Mouse (Mus musculus) lung, postnatal 36 days (tissue): ENCODE measurements around the gene Nrxn2.

Source experiments
- DNase-seq: peaks from one replicate; pipeline ENCODE4 v3.0.0; 2022; ENCODE audit warnings: mixed read lengths

Nrxn2 gene

GRCm38 (mm10) chr19:6543518-6543917 is 125.0 kb downstream of the Nrxn2 start:
- DNase-seq, result no peak

DNA sequence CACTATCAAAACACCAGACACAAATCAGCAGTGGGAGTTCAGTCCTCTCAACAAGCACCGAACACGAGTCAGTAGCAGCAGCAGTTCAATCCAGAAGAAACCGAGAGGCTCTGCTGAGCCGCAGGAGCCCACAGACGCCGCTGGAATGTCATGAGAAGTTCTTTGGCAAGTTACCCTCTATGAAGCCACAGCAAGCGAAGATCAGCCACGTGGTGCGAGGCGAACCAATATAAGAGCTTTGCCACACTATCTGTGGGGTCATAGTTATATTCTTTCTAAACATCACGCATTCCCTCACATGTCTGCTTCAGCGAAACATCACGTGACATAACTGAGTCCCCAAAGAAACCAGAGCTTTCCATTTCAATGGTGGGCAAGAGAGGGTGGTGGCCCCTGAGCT is 126.2 kb downstream of the Nrxn2 start:
- no peak for DNase-seq

GRCm38 (mm10) chr19:6545481-6545880 is 127.0 kb downstream of the Nrxn2 start:
- DNase-seq, result no peak

- peak; percentile 25 for DNase-seq
These were observed 127.6 kb downstream of the Nrxn2 start for GRCm38 (mm10) chr19:6546096-6546495.

GRCm38 (mm10) chr19:6547801-6548200 is 129.3 kb downstream of the Nrxn2 start:
- DNase-seq, result no peak

DNA sequence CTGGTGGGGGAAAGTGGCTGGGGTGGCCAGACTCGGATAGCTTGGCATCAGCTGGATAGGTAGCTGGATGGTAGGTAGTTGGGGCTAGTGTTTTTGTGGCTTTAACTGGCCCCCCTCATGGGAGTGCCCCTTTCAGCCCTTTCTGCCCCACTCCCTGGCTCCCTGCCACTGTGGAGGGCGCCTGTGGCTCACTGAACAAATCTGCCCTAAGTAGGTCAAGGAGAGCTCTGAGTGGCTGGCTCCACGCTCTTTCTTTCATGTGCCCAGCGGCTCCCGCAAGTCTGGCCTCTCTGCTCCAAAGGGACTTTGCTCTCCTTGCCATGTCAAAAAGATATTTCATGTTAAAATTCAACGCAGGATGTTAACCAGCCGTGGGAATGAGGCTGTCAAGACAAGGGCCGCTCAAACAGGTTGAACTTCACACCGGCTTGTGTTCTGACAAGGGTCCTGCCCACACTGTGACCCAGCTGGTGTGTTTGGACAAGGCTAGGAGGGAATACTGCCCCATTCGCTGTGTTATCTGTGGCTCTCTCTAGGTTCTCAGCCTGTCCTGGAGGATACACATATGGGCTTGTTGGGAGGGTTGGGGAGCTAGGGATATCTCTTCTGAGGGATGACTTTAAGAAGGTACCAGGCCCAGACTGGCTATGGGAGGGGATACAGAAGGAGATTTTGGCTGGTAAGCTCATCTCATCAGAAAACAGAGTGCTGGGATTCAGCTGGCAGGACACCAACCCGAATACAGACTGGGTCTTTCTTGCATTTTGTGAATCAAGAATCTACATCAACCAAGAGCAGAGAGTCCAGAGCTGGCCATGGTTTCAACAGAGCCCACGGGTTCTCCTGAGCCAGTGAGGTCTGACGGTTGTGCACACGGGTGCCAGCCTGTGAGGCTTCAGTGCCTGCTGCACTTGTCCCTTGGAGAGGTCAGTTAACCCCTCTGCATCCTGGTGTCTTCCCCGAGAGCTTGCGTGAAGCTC is 130.2 kb downstream of the Nrxn2 start:
- DNase-seq, result peak; percentile 50

DNA sequence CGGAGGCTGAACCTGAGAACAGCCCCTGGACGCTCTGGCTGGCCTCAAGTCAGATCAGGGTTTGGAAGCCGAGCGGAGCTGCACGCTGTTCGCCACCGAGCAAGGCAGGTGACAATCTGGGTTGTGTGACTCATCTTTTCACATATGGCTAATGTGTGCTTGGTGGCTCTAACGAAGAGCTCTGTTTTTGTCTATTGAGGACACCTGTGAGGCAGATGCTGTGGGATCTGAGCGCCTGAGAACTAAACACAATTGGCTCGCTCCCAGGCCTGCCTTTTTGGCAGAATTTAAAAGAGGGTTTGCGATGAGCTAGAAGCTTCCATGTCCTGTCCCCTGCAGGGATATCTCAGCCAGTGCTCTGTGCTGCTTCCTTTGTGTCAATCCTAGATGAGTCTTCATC is 131.0 kb downstream of the Nrxn2 start:
- no peak for DNase-seq

DNA sequence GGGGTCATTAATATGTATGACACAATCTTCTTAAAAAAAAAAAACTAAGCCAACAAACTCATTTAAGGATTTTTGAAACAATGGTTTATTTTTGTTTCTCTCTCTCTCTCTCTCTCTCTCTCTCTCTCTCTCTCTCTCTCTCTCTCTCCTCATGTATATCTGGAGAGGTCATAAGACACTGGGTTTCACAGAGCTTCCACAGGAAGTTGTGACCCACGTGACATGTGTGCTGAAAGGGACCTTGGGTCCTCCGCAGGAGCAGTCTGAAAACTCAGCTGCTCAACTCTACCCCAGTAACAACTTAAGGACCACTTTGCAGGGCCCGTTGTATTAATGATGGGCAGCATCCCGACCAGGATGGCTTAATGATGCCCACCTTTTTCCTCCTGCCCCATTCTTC is 132.7 kb downstream of the Nrxn2 start:
- DNase-seq, result no peak

- DNase-seq, result peak; percentile 66
These were observed 133.9 kb downstream of the Nrxn2 start for GRCm38 (mm10) chr19:6552302-6553028.

DNA sequence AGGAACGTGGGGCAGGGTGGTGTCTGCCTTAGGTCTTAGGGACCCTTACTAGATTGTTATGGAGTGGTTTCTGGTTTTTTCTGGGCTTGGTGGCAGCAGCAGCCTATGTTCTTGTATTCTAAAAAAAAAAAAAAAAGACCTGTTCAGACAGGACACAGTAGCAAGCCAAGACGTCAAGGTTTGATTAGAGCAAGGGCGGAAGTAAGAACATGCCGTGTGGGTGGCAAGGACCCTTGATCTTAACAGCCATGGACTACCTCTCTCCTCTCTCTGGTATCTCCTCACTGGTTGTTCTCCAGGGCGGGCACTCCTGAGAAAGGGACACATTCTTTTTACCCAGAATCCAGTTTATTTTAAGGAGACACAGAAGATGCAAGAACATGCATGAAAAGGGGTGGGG is 134.6 kb downstream of the Nrxn2 start:
- DNase-seq, result no peak

- DNase-seq, result peak; percentile 63
These were observed 135.5 kb downstream of the Nrxn2 start for GRCm38 (mm10) chr19:6553819-6554582.

- DNase-seq, result no peak
These were observed 141.0 kb downstream of the Nrxn2 start for GRCm38 (mm10) chr19:6559576-6559975.

DNA sequence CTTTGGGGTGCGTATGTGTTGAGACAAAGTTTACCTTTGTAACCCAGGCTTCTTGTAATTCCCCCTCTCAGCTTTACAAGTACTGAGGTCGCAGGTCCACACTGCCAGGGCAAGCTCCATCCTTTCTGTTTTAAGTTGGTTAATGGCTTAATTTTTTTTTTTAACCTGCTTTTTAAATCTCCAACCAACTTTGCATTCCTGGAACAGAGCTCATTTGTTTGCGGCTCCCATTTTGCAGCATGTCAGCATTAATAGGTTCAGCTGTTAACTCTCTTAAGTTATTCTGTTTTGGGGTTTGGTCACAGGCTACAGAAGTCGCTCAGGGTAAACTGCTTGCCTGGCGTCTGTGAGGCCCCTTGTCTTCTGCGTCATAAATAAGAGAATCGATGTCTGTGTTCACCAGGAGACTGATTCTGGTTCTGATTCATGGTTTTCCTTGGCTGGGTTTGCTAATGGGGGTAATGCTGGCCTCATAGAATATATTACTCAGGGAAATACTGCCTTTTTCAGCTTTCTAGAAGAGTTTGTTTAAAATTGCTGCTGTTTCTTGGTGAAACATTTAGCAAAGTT is 141.8 kb downstream of the Nrxn2 start:
- DNase-seq, result no peak

DNA sequence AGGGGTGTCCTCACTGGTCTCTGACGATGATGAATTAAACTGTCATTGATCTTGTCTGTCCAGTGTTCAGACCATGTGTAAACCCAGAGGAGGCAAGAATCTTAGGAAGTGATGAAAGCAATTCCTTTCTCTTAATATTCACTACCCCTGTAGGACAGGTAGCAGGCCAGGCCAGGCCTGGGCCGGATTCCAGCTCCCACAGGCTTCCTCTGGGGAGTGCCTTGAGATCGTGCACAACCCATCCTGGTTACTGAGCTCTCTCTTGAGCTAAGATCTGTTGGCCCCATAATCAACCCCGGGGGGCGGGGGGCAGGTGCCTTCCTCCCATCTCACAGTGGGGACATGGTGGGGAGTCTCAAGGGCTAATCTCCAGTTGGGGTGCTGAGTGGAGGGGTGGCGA is 146.6 kb downstream of the Nrxn2 start:
- no peak for DNase-seq

- no peak for DNase-seq
These were observed 147.9 kb downstream of the Nrxn2 start for GRCm38 (mm10) chr19:6566450-6566849.

DNA sequence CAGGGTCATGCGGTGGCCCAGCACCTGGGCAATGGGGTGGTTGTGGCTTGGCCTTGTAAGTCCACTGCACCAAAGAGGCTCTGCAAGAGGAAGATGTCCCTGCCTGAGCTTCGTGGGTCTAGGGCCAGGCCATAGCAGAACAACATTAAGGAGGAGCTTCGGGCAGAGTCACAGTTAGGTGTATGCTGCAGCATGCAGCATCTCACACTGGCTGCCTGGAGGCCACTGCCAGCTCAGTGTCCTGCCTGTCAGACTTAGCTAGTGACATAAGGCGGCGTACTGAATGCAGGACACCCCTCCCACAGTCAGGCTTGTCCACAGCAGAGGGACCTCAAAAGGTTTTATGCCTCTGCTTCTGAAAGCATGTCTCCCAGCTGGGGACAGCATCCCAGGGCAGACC is 150.5 kb downstream of the Nrxn2 start:
- no peak for DNase-seq

GRCm38 (mm10) chr19:6569561-6569960 is 151.0 kb downstream of the Nrxn2 start:
- no peak for DNase-seq

- DNase-seq, result no peak
These were observed 152.9 kb downstream of the Nrxn2 start for GRCm38 (mm10) chr19:6571476-6571875.

- no peak for DNase-seq
These were observed 153.5 kb downstream of the Nrxn2 start for GRCm38 (mm10) chr19:6572001-6572400.
